Comparison of ENCODE assay signal across 28 mouse cellular contexts in the genomic region with DNA sequence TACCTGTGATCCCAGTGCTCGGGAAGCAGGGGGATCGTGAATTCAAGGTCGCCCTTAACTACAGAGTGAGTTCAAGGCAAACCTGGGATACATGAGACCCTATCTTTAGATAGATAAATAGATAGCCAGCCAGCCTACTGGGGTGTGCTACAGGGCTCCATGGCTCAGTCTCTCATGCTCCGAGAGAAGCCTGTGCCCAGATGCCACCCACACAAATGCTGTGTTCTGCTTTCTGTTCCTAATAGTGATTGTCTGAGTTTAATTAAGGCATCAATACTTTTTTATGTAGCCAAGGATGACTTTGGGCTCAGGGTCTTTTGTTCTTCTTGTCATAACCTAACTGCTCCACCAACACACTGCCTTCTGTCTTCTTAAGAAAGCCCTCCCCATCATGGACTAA. TPM values are rescaled to one million over a fixed set of nuclear protein-coding genes. Genes with fewer than 3 reads are reported as not detected.
DNase-seq lines count a peak whose midpoint lies in the region; ATAC-seq and TF ChIP-seq lines count a peak whose summit lies in the region.
"Had no signal": no experiment of that assay in that cellular context is flagged by ENCODE, and none has a peak within 500 bp of the region (broad histone marks: within the 10 kb centered on the region; RNA-seq: fewer than 3 reads in every experiment).

No protein-coding gene starts in this region.

- no peak for ATAC-seq in kidney, embryonic 15.5 days (replicated peaks; ENCODE audit: low FRiP score)
- ATAC-seq: activated CD4-positive, CD25-positive, alpha-beta regulatory T cell, adult 4 months; forebrain, embryonic 14.5 days; forebrain, postnatal 0 days had no signal

- no peaks in the 10 kb centered on the region for H3K36me3 ChIP-seq in heart, adult 2 months (ENCODE audit: control insufficient read depth, insufficient read depth, low read length)
- H3K36me3 ChIP-seq in kidney, embryonic 15.5 days: no peaks in the 10 kb centered on the region
- H3K36me3 ChIP-seq: embryonic facial prominence, embryonic 12.5 days; embryonic facial prominence, embryonic 15.5 days; heart, embryonic 10.5 days; heart, embryonic 13.5 days had no signal

- no peaks in the 10 kb centered on the region for H3K4me1 ChIP-seq in heart, adult 2 months (ENCODE audit: control insufficient read depth, insufficient read depth, low read length)
- peaks cover 14% of the 10 kb centered on the region for H3K4me1 ChIP-seq in kidney, embryonic 15.5 days

- no peaks in the 10 kb centered on the region for H3K79me2 ChIP-seq in heart, adult 2 months (replicated peaks; ENCODE audit: control insufficient read depth, insufficient read depth, low read length)

- peak; percentile 71 for DNase-seq in heart, adult 11 months
- DNase-seq in heart, adult 2 months: no peak
- peak; percentile 46 to 60 for DNase-seq in layer of hippocampus, adult 2 months (ENCODE audit: low spot score in 2 of 2)
- DNase-seq in layer of hippocampus, adult 9-11 months: peak; percentile 83
- DNase-seq in thymus, postnatal 36 days: no peak
- DNase-seq: adrenal gland, adult 8-10 months; adrenal gland, postnatal 25 days; cerebellum, adult 18-20 months; cerebellum, adult 9-10 months; cerebellum, postnatal 14 days; forebrain, postnatal 0 days; gastrocnemius, adult 2 months; gastrocnemius, postnatal 14 days; heart, adult 18-20 months; heart, postnatal 14 days; heart, postnatal 4 days had no signal

- no peaks in the 10 kb centered on the region for H3K9me3 ChIP-seq in kidney, embryonic 15.5 days (replicated peaks)
- H3K9me3 ChIP-seq: embryonic facial prominence, embryonic 12.5 days; embryonic facial prominence, embryonic 15.5 days; heart, embryonic 13.5 days had no signal

- TF ChIP-seq CTCF in heart, adult 2 months (IDR thresholded peaks at IDR 0.05): no peak
- no peak for TF ChIP-seq CTCF in layer of hippocampus, adult 2 months (conservative IDR thresholded peaks at IDR 0.05)

- no peak for TF ChIP-seq POLR2A in heart, adult 2 months (IDR thresholded peaks at IDR 0.05; ENCODE audit: insufficient read depth, low read depth, low read length)

- H3K4me3 ChIP-seq in heart, adult 2 months: no peak overlapping the region
- H3K4me3 ChIP-seq in layer of hippocampus, adult 2 months: no peak overlapping the region
- H3K4me3 ChIP-seq in kidney, embryonic 15.5 days (replicated peaks): no peak overlapping the region
- H3K4me3 ChIP-seq: embryonic facial prominence, embryonic 12.5 days; embryonic facial prominence, embryonic 15.5 days; gastrocnemius, adult 2 months; heart, embryonic 10.5 days; heart, embryonic 13.5 days had no signal

- no peak overlapping the region for H3K4me2 ChIP-seq in kidney, embryonic 15.5 days
- H3K4me2 ChIP-seq: embryonic facial prominence, embryonic 12.5 days; embryonic facial prominence, embryonic 15.5 days; heart, embryonic 13.5 days; hindbrain, embryonic 14.5 days had no signal

- H3K9ac ChIP-seq in heart, adult 2 months (ENCODE audit: low read depth, low read length): no peak overlapping the region
- no peak overlapping the region for H3K9ac ChIP-seq in kidney, embryonic 15.5 days
- H3K9ac ChIP-seq: embryonic facial prominence, embryonic 12.5 days; embryonic facial prominence, embryonic 15.5 days; forebrain, postnatal 0 days; heart, embryonic 13.5 days; hindbrain, embryonic 14.5 days had no signal

- WGBS in heart, adult 2 months: 95% methylated on average over 4 of the region's 4 CpGs
- WGBS in kidney, embryonic 15.5 days: 90% methylated on average over 4 of the region's 4 CpGs

- no peaks in the 10 kb centered on the region for H3K27me3 ChIP-seq in heart, adult 2 months (ENCODE audit: control insufficient read depth, insufficient read depth, low read length)
- H3K27me3 ChIP-seq in kidney, embryonic 15.5 days: no peaks in the 10 kb centered on the region
- H3K27me3 ChIP-seq: embryonic facial prominence, embryonic 12.5 days; embryonic facial prominence, embryonic 15.5 days; heart, embryonic 13.5 days had no signal

- no peak overlapping the region for H3K27ac ChIP-seq in heart, adult 2 months
- peak overlapping the region; percentile 79 for H3K27ac ChIP-seq in layer of hippocampus, adult 2 months
- H3K27ac ChIP-seq in kidney, embryonic 15.5 days: no peak overlapping the region
- H3K27ac ChIP-seq: embryonic facial prominence, embryonic 12.5 days; embryonic facial prominence, embryonic 15.5 days; gastrocnemius, adult 2 months; heart, embryonic 10.5 days; heart, embryonic 13.5 days; hindbrain, embryonic 14.5 days had no signal

- no peak for TF ChIP-seq EP300 in heart, adult 2 months (IDR thresholded peaks at IDR 0.05; ENCODE audit: insufficient read depth, low read depth, low read length)

- intact Hi-C loops in heart, adult 2 months (cut with DNase I): no loop called here

RNA-seq across cellular contexts. Expression of a gene that starts 2.2 kb away (rescaled TPM):
- under 1 TPM; 0.39 to 0.47 TPM for total RNA-seq in heart, adult 2 months (2021)
- polyA plus RNA-seq in heart, adult 2 months (2012; rRNA removed): 0.26 and 0.47 TPM in 2 replicates
- total RNA-seq in layer of hippocampus, adult 2 months (2021): not detected
- 0.18 and 0.19 TPM in 2 replicates for polyA plus RNA-seq in kidney, embryonic 15.5 days (2015; fragmentation: Nextera tagmentation; extraction: Ambion mirVana)
- total RNA-seq: adrenal gland, postnatal 25 days; ES-E14; forebrain, postnatal 0 days had no signal
- polyA plus RNA-seq: activated CD4-positive, CD25-positive, alpha-beta regulatory T cell, adult 4 months; forebrain, embryonic 11.5 days; forebrain, embryonic 14.5 days; forebrain, postnatal 0 days; frontal cortex, adult 2 months; hindbrain, embryonic 11.5 days had no signal

Comparison
In these comparisons a context has a peak if more than half of its experiments do, and no peak if none do; other contexts are left out.
1. DNase-seq: peak in heart, adult 11 months (single experiment), layer of hippocampus, adult 2 months (2 of 2) and layer of hippocampus, adult 9-11 months (single experiment); none in heart, adult 2 months (0 of 2) and thymus, postnatal 36 days (0 of 2).